Mouse (Mus musculus) midbrain, embryonic 13.5 days (tissue): ENCODE data around the gene Vmn1r3. TPM values are rescaled to one million over a fixed set of nuclear protein-coding genes. Genes with fewer than 3 reads are reported as not detected.
"Not testable (repeated sequence)": the region's sequence is repeated elsewhere in the genome, so short reads cannot be mapped to it uniquely, and the experiment has no call there.

ENCODE experiments used
- ATAC-seq: fragments of 200-750 bp; cut with Nextera tagmentation; 2 replicates; pipeline ENCODE4 v1.8.0; 2017; ENCODE audit warnings: mild to moderate bottlenecking, moderate TSS enrichment, moderate library complexity
- H3K27ac ChIP-seq: fragments of 300-500 bp; sonication (generic); 2 replicates; pipeline ENCODE4 v1.5.1; 2015; ENCODE audit warnings: inconsistent platforms, mild to moderate bottlenecking, moderate library complexity
- H3K27me3 ChIP-seq: fragments of 300-500 bp; sonication (generic); 2 replicates; pipeline ENCODE4 v1.6.1; 2015; ENCODE audit warnings: mild to moderate bottlenecking, inconsistent platforms
- H3K36me3 ChIP-seq: fragments of 300-500 bp; sonication (generic); 2 replicates; pipeline ENCODE4 v1.6.1; 2015; ENCODE audit warnings: mild to moderate bottlenecking, inconsistent platforms
- H3K4me1 ChIP-seq: fragments of 300-500 bp; sonication (generic); replicated peaks from 2 replicates; pipeline ENCODE4 v1.6.1; 2015; ENCODE audit warnings: inconsistent platforms
- H3K4me2 ChIP-seq: fragments of 300-500 bp; sonication (generic); replicated peaks from 2 replicates; pipeline ENCODE4 v1.6.1; 2015; ENCODE audit warnings: moderate library complexity, mild to moderate bottlenecking, inconsistent platforms
- H3K4me3 ChIP-seq: fragments of 300-500 bp; sonication (generic); replicated peaks from 2 replicates; pipeline ENCODE4 v1.5.1; 2015; ENCODE audit warnings: mild to moderate bottlenecking, inconsistent platforms
- H3K9ac ChIP-seq: fragments of 300-500 bp; sonication (generic); replicated peaks from 2 replicates; pipeline ENCODE4 v1.6.1; 2015; ENCODE audit warnings: mild to moderate bottlenecking, inconsistent platforms
- H3K9me3 ChIP-seq: fragments of 300-500 bp; sonication (generic); 2 replicates; pipeline ENCODE4 v1.6.1; 2016; ENCODE audit warnings: mild to moderate bottlenecking, inconsistent platforms
- WGBS: fragments of 180-500 bp; shearing (Covaris S2); methylation state at CpG from one replicate; pipeline ENCODE4 v1.1.7; 2015; 5-methylcytosine and 5-hydroxymethylcytosine counted together
- polyA plus RNA-seq: library from polyadenylated mRNA; unstranded; fragments of >200 nt; fragmentation: Nextera tagmentation; extraction: Ambion mirVana; gene quantifications from 2 replicates; pipeline ENCODE4 v1.2.1, GENCODE M21; 2015

Gene Vmn1r3
- polyA plus RNA-seq, 1 experiment from 2014 or later, result not detected

GRCm38 (mm10) chr4:3209643-3210217, 24.6 kb upstream of the Vmn1r3 start:
- H3K4me2 ChIP-seq, H3K9me3 ChIP-seq, ATAC-seq, H3K4me1 ChIP-seq, H3K27me3 ChIP-seq, H3K27ac ChIP-seq, H3K4me3 ChIP-seq, H3K9ac ChIP-seq, H3K36me3 ChIP-seq: not testable (repeated sequence)
- 73% methylated on average over 1 of the region's 1 CpGs for WGBS

DNA sequence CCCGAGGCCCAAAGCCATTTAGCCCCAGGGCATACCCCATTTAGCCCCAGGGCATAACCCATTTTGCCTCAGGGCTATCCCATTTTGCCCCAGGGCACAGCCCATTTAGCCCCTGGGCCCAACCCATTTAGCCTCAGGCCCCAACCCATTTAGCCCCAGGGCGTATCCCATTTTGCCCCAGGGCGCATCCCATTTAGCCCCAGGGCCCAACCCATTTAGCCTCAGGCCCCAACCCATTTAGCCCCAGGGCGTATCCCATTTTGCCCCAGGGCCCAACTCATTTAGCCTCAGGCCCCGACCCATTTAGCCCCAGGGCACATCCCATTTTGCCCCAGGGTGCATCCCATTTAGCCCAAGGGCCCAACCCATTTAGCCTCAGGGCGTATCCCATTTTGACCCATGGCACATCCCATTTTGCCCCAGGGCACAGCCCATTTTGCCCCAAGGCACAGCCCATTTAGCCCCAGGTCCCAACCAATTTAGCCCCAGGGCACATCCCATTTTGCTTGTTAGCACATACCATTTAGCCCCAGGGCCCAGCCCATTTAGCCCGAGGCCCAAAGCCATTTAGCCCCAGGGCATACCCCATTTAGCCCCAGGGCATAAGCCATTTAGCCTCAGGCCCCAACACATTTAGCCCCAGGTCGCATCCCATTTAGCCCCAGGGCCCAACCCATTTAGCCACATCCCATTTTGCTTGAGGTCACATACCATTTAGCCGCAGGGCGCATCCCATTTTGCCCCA, 8.2 kb downstream of the Vmn1r3 start:
- not testable (repeated sequence) for H3K36me3 ChIP-seq, H3K27me3 ChIP-seq, H3K4me3 ChIP-seq, H3K4me1 ChIP-seq, ATAC-seq, H3K9ac ChIP-seq, H3K4me2 ChIP-seq, H3K27ac ChIP-seq
- H3K9me3 ChIP-seq, result peaks cover 49% of the 10 kb centered on the region
- 87% methylated on average over 10 of the region's 10 CpGs for WGBS

DNA sequence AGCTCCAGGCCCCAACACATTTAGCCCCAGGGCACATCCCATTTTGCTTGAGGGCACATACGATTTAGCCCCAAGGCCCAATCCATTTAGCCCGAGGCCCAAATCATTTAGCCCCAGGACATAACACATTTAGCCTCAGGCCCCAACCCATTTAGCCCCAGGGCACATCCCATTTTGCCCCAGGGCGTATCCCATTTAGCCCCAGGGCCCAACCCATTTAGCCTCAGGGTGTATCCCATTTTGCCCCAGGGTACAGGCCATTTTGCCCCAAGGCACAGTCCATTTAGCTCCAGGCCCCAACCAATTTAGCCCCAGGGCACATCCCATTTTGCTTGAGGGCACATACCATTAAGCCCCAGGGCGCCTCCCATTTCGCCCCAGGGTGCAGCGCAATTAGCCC, 9.0 kb downstream of the Vmn1r3 start:
- H3K4me3 ChIP-seq, H3K9ac ChIP-seq, H3K27me3 ChIP-seq, H3K4me1 ChIP-seq, ATAC-seq, H3K4me2 ChIP-seq, H3K36me3 ChIP-seq, H3K27ac ChIP-seq: not testable (repeated sequence)
- H3K9me3 ChIP-seq, result peaks cover 46% of the 10 kb centered on the region
- 88% methylated on average over 6 of the region's 6 CpGs for WGBS

- H3K27ac ChIP-seq, H3K4me1 ChIP-seq, H3K36me3 ChIP-seq, ATAC-seq, H3K9ac ChIP-seq, H3K4me2 ChIP-seq, H3K27me3 ChIP-seq, H3K4me3 ChIP-seq: not testable (repeated sequence)
- 92% methylated on average over 7 of the region's 8 CpGs for WGBS
- peaks cover 41% of the 10 kb centered on the region for H3K9me3 ChIP-seq
Measured at GRCm38 (mm10) chr4:3175756-3176155, 9.4 kb downstream of the Vmn1r3 start.

- not testable (repeated sequence) for H3K4me1 ChIP-seq, ATAC-seq, H3K27me3 ChIP-seq, H3K4me3 ChIP-seq, H3K4me2 ChIP-seq, H3K27ac ChIP-seq, H3K36me3 ChIP-seq, H3K9ac ChIP-seq
- H3K9me3 ChIP-seq, result peaks cover 31% of the 10 kb centered on the region
- WGBS, result 75% methylated on average over 4 of the region's 4 CpGs
Measured at GRCm38 (mm10) chr4:3174586-3174985, 10.6 kb downstream of the Vmn1r3 start.

DNA sequence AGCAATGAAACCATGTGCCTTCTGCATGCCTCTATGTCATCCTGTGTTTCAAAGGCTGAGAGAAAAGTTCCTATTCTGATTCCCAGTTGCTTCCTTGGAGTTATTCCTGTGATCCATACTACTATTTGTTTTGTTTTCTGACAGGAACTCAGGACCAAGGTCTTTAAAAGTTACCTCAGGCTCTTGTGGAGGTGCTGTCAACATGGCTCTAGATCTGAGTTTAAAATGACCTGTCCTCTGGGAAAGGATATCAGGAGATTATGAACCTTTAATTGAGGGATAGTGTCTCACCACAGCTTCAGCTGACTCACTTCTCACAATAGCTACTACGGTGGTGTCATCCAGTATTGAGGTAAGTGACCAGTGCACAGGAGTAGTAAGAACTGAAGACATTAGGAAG, 18.1 kb downstream of the Vmn1r3 start, which contains the start of gene Vmn1r2:
TSS of gene Vmn1r2 (plus strand) at position 301 of the 400 bp plus-strand sequence.
- not testable (repeated sequence) for H3K4me2 ChIP-seq, H3K9ac ChIP-seq, ATAC-seq, H3K27me3 ChIP-seq, H3K27ac ChIP-seq, H3K4me1 ChIP-seq, H3K36me3 ChIP-seq, H3K4me3 ChIP-seq
- H3K9me3 ChIP-seq, result peaks cover 21% of the 10 kb centered on the region
- WGBS, result no CpG with 5 or more reads among the region's 1 CpGs

GRCm38 (mm10) chr4:3165046-3165445, 20.1 kb downstream of the Vmn1r3 start:
- H3K36me3 ChIP-seq, result no peaks in the 10 kb centered on the region
- no peak overlapping the region for H3K27ac ChIP-seq
- no peak overlapping the region for H3K4me2 ChIP-seq
- peaks cover 21% of the 10 kb centered on the region for H3K9me3 ChIP-seq
- no peaks in the 10 kb centered on the region for H3K4me1 ChIP-seq
- no peak overlapping the region for H3K4me3 ChIP-seq
- no peak overlapping the region for H3K9ac ChIP-seq
- ATAC-seq, result no peak
- H3K27me3 ChIP-seq, result no peaks in the 10 kb centered on the region
- WGBS, result 95% methylated on average over 4 of the region's 4 CpGs

DNA sequence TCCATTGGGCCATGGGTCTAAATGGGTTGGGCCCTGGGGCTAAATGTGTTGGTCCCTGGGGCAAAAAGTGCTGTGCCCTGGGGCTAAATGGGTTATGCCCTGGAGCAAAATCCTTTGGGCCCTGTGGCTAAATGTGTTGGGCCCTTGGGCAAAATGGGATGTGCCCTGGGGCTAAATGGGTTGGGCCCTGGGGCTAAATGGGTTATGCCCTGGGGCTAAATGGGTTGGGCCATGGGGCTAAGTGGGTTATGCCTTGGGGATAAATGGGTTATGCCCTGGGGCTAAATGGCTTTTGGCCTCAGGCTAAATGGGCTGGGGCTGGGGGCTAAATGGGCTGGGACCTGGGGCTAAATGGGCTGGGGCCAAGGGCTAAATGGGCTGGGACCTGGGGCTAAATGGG, 20.7 kb downstream of the Vmn1r3 start:
- H3K9ac ChIP-seq, H3K4me2 ChIP-seq, ATAC-seq, H3K36me3 ChIP-seq, H3K4me3 ChIP-seq, H3K27ac ChIP-seq, H3K4me1 ChIP-seq, H3K27me3 ChIP-seq: not testable (repeated sequence)
- peaks cover 21% of the 10 kb centered on the region for H3K9me3 ChIP-seq

DNA sequence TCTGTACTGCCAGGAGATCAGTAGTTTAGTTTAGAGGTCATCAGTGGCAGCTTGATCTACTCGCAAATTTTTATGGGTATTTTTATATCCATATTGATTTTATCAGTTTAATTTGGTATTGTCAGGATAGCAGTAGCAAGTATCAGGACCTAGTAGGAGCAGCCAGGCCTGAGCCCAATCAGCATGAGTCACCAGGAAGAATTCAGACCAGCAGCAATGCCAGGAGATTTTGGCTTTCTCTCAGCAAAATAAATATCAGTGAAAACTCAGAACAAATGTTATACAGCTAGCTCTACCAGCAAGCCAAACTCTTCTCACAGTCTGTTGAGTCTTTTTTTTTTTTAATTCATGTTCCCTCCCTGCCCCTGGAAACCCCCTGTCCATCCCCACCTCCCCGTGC, 31.8 kb downstream of the Vmn1r3 start:
- H3K36me3 ChIP-seq, ATAC-seq, H3K9me3 ChIP-seq, H3K27ac ChIP-seq, H3K4me3 ChIP-seq, H3K4me2 ChIP-seq, H3K9ac ChIP-seq, H3K4me1 ChIP-seq, H3K27me3 ChIP-seq: not testable (repeated sequence)
- WGBS, result 76% methylated on average over 2 of the region's 2 CpGs

- 6% methylated on average over 2 of the region's 3 CpGs for WGBS
- not testable (repeated sequence) for H3K9me3 ChIP-seq, H3K9ac ChIP-seq, H3K36me3 ChIP-seq, H3K27me3 ChIP-seq, H3K27ac ChIP-seq, H3K4me1 ChIP-seq, H3K4me3 ChIP-seq, H3K4me2 ChIP-seq, ATAC-seq
Measured at GRCm38 (mm10) chr4:3147926-3148325, 37.2 kb downstream of the Vmn1r3 start.
